Mouse (Mus musculus) MEL (cell line): ENCODE measurements around the gene Haus8. TPM values are rescaled to one million over a fixed set of nuclear protein-coding genes. Genes with fewer than 3 reads are reported as not detected.

Experiments
- DNase-seq: peaks from one replicate; pipeline ENCODE4 v3.0.0; 2011; ENCODE audit warnings: low read depth, low spot score
- H3K27ac ChIP-seq: 2 replicates; pipeline ENCODE4 v1.5.1; 2012; ENCODE audit warnings: low read depth, mild to moderate bottlenecking, control low read depth, low read length, moderate library complexity; ENCODE audit not compliant: control insufficient read depth
- H3K27me3 ChIP-seq, 2 experiments: fragments of 150-350 bp in 1 of 2; sonication (generic) in 1 of 2; 2 replicates each; pipeline ENCODE4 v1.6.1; 2012; ENCODE audit warnings: low read length in 2 of 2, mild to moderate bottlenecking in 2 of 2, improper control_type of control experiment in 1 of 2, moderate library complexity in 1 of 2; ENCODE audit not compliant: insufficient read depth in 2 of 2, control insufficient read depth in 1 of 2
- H3K36me3 ChIP-seq, 2 experiments: 2 replicates each; pipeline ENCODE4 v1.6.1; 2012 to 2014; ENCODE audit warnings: low read length in 2 of 2, improper control_type of control experiment in 1 of 2, inconsistent platforms in 1 of 2, mild to moderate bottlenecking in 1 of 2; ENCODE audit not compliant: insufficient read depth in 2 of 2, control insufficient read depth in 1 of 2
- H3K4me1 ChIP-seq, 2 experiments: fragments of 150-350 bp in 1 of 2; sonication (generic) in 1 of 2; 2 replicates each; pipeline ENCODE4 v1.6.1; 2012; ENCODE audit warnings: low read length in 2 of 2, improper control_type of control experiment in 1 of 2, mild to moderate bottlenecking in 1 of 2; ENCODE audit not compliant: insufficient read depth in 2 of 2, control insufficient read depth in 1 of 2
- H3K4me3 ChIP-seq, 2 experiments: fragments of 150-350 bp in 1 of 2; sonication (generic) in 1 of 2; 2 replicates each; pipeline ENCODE4 v1.5.1; 2012; ENCODE audit warnings: low read depth in 2 of 2, low read length in 2 of 2, mild to moderate bottlenecking in 2 of 2, moderate library complexity in 2 of 2, control low read depth in 1 of 2, improper control_type of control experiment in 1 of 2; ENCODE audit not compliant: control insufficient read depth in 1 of 2, insufficient read depth in 1 of 2
- H3K79me2 ChIP-seq: 2 replicates; pipeline ENCODE4 v1.6.1; 2012; ENCODE audit warnings: mild to moderate bottlenecking, low read length, moderate library complexity; ENCODE audit not compliant: control insufficient read depth, poor library complexity, insufficient read depth
- H3K9ac ChIP-seq: 2 replicates; pipeline ENCODE4 v1.6.1; 2012; ENCODE audit warnings: low read depth, mild to moderate bottlenecking, control low read depth, low read length, moderate library complexity; ENCODE audit not compliant: control insufficient read depth, poor library complexity, severe bottlenecking
- H3K9me3 ChIP-seq: fragments of 150-350 bp; sonication (generic); replicated peaks from 2 replicates; pipeline ENCODE4 v1.6.1; 2012; ENCODE audit warnings: mild to moderate bottlenecking, low read length, improper control_type of control experiment, moderate library complexity; ENCODE audit not compliant: insufficient read depth
- BHLHE40 ChIP-seq: IDR thresholded peaks from 2 replicates; pipeline ENCODE4 v1.6.1; 2012; ENCODE audit warnings: low read depth, mild to moderate bottlenecking, inconsistent platforms, low read length, improper control_type of control experiment, borderline replicate concordance
- CHD1 ChIP-seq: IDR thresholded peaks from 2 replicates; pipeline ENCODE4 v1.6.1; 2012; ENCODE audit warnings: low read depth, mild to moderate bottlenecking, inconsistent platforms, low read length, improper control_type of control experiment
- CTCF ChIP-seq, 3 experiments: IDR thresholded peaks in 2 of 3; conservative IDR thresholded peaks in 1 of 3; 2 replicates each; pipeline ENCODE4 v1.5.1; 2011 to 2012; ENCODE audit warnings: low read length in 3 of 3, low read depth in 2 of 3, mild to moderate bottlenecking in 2 of 3, improper control_type of control experiment in 1 of 3, inconsistent platforms in 1 of 3, mixed read lengths in 1 of 3, moderate library complexity in 1 of 3; ENCODE audit not compliant: control insufficient read depth in 1 of 3, insufficient read depth in 1 of 3, poor library complexity in 1 of 3, severe bottlenecking in 1 of 3
- ETS1 ChIP-seq: IDR thresholded peaks from 2 replicates; pipeline ENCODE4 v1.6.1; 2012; ENCODE audit warnings: low read depth, mild to moderate bottlenecking, inconsistent platforms, low read length, improper control_type of control experiment, moderate library complexity
- GABPA ChIP-seq: IDR thresholded peaks from 2 replicates; pipeline ENCODE4 v1.6.1; 2012; ENCODE audit warnings: low read depth, mild to moderate bottlenecking, inconsistent platforms, low read length, improper control_type of control experiment, moderate library complexity
- MAFK ChIP-seq: IDR thresholded peaks from 2 replicates; pipeline ENCODE4 v1.6.1; 2011; ENCODE audit warnings: low read depth, mild to moderate bottlenecking, low read length, improper control_type of control experiment, borderline replicate concordance
- MAX ChIP-seq: IDR thresholded peaks from 2 replicates; pipeline ENCODE4 v1.6.1; 2011; ENCODE audit warnings: low read length, improper control_type of control experiment
- MAZ ChIP-seq: IDR thresholded peaks from 2 replicates; pipeline ENCODE4 v1.6.1; 2012; ENCODE audit warnings: low read depth, mild to moderate bottlenecking, inconsistent platforms, low read length, improper control_type of control experiment
- MXI1 ChIP-seq: IDR thresholded peaks from 2 replicates; pipeline ENCODE4 v1.6.1; 2011; ENCODE audit warnings: mild to moderate bottlenecking, low read depth, low read length, improper control_type of control experiment
- MYB ChIP-seq: IDR thresholded peaks from 2 replicates; pipeline ENCODE4 v1.6.1; 2011; ENCODE audit warnings: mild to moderate bottlenecking, low read depth, low read length, improper control_type of control experiment
- MYC ChIP-seq: IDR thresholded peaks from 2 replicates; pipeline ENCODE4 v1.6.1; 2011; ENCODE audit warnings: low read depth, mild to moderate bottlenecking, low read length, improper control_type of control experiment, moderate library complexity
- NELFE ChIP-seq: IDR thresholded peaks from 2 replicates; pipeline ENCODE4 v1.6.1; 2011; ENCODE audit warnings: low read depth, low read length, improper control_type of control experiment
- NRF1 ChIP-seq: IDR thresholded peaks from 2 replicates; pipeline ENCODE4 v1.6.1; 2014; ENCODE audit warnings: low read depth, mild to moderate bottlenecking, inconsistent platforms, low read length, improper control_type of control experiment, moderate library complexity; ENCODE audit not compliant: poor library complexity, insufficient read depth, severe bottlenecking
- POLR2A ChIP-seq, 2 experiments: IDR thresholded peaks; 2 replicates each; pipeline ENCODE4 v1.6.1; 2011 to 2012; ENCODE audit warnings: low read length in 2 of 2, mild to moderate bottlenecking in 2 of 2, control low read depth in 1 of 2, improper control_type of control experiment in 1 of 2, low read depth in 1 of 2, moderate library complexity in 1 of 2; ENCODE audit not compliant: control insufficient read depth in 1 of 2, insufficient read depth in 1 of 2, poor library complexity in 1 of 2
- RAD21 ChIP-seq: IDR thresholded peaks from 2 replicates; pipeline ENCODE4 v1.6.1; 2011; ENCODE audit warnings: mild to moderate bottlenecking, low read depth, low read length, improper control_type of control experiment
- SMC3 ChIP-seq: IDR thresholded peaks from 2 replicates; pipeline ENCODE4 v1.6.1; 2011; ENCODE audit warnings: low read depth, low read length, improper control_type of control experiment
- TAL1 ChIP-seq: IDR thresholded peaks from 2 replicates; pipeline ENCODE4 v1.6.1; 2012; ENCODE audit warnings: mild to moderate bottlenecking, inconsistent platforms, low read length, moderate library complexity, mixed read lengths
- TBP ChIP-seq: IDR thresholded peaks from 2 replicates; pipeline ENCODE4 v1.8.0; 2011; ENCODE audit warnings: low read depth, low read length, improper control_type of control experiment
- TCF12 ChIP-seq: IDR thresholded peaks from 2 replicates; pipeline ENCODE4 v1.6.1; 2014; ENCODE audit warnings: low read depth, mild to moderate bottlenecking, inconsistent platforms, low read length, improper control_type of control experiment, moderate library complexity
- USF2 ChIP-seq, 2 experiments: IDR thresholded peaks; 2 replicates each; pipeline ENCODE4 v1.6.1; 2011 to 2012; ENCODE audit warnings: improper control_type of control experiment in 2 of 2, low read length in 2 of 2, borderline replicate concordance in 1 of 2, inconsistent platforms in 1 of 2, low read depth in 1 of 2, mild to moderate bottlenecking in 1 of 2; ENCODE audit not compliant: insufficient read depth in 1 of 2
- ZC3H11A ChIP-seq: IDR thresholded peaks from 2 replicates; pipeline ENCODE4 v1.6.1; 2012; ENCODE audit warnings: low read depth, mild to moderate bottlenecking, inconsistent platforms, low read length, improper control_type of control experiment
- ZMIZ1 ChIP-seq: IDR thresholded peaks from 2 replicates; pipeline ENCODE4 v1.6.1; 2012; ENCODE audit warnings: low read depth, mild to moderate bottlenecking, inconsistent platforms, low read length, improper control_type of control experiment, moderate library complexity
- polyA plus RNA-seq, 2 experiments: library from polyadenylated mRNA; stranded (reverse) in 1 of 2; unstranded in 1 of 2; fragments of >175 nt in 1 of 2; fragments of >200 nt in 1 of 2; gene quantifications; 2 replicates each; pipeline versions ENCODE4 v1.2.1 to v1.2.4; 2012; ENCODE audit warnings: low replicate concordance in 2 of 2, low read depth in 1 of 2; ENCODE audit not compliant: insufficient read length in 2 of 2, insufficient read depth in 1 of 2, missing spikeins in 1 of 2
- total RNA-seq: library from RNA; depleted of rRNA; stranded (reverse); fragments of 300-350 nt; gene quantifications from 2 replicates; pipeline ENCODE4 v1.2.3, GENCODE M21; 2012

The Haus8 gene
- total and polyA plus RNA-seq, 3 experiments: 60.4 to 69.2 TPM; not detected in 1

GRCm38 (mm10) chr8:71248203-71248602 is 24.5 kb downstream of the Haus8 start:
- no peak overlapping the region for H3K4me3 ChIP-seq
- H3K9me3 ChIP-seq: no peaks in the 10 kb centered on the region
- no peaks in the 10 kb centered on the region for H3K27me3 ChIP-seq
- no peak overlapping the region for H3K9ac ChIP-seq
- no peak for TF ChIP-seq POLR2A (IDR thresholded peaks at IDR 0.05; ENCODE audit: control insufficient read depth in 1 of 2, insufficient read depth in 1 of 2, low read depth in 1 of 2, low read length in 2 of 2, poor library complexity in 1 of 2)
- TF ChIP-seq RAD21: no peak
- TF ChIP-seq MXI1: no peak
- TF ChIP-seq ETS1: no peak
- TF ChIP-seq SMC3: no peak
- TF ChIP-seq MAZ: no peak
- DNase-seq: peak; percentile 1
- H3K4me1 ChIP-seq: no peaks in the 10 kb centered on the region
- H3K36me3 ChIP-seq: no peaks in the 10 kb centered on the region
- no peak overlapping the region for H3K27ac ChIP-seq
- H3K79me2 ChIP-seq: no peaks in the 10 kb centered on the region

DNA sequence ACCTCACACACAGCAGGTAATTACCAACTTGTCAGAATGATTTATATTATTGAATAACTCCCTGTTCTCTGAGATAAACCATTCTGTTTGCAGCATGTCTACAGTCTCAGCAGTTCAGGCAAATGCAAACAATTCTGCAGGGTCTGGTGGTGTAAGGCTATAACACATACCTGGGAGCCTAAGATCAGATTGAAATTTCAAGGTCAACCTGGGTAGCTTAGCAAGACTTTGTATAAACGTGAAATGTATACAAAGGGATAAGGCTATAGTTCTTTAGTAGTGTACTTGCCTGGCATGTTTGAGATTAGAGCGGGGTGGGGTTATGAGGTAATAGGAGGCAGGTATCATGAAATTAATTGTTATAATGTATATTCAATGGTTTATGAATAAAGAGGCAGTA is 30.0 kb downstream of the Haus8 start:
- Histone ChIP-seq H3K27ac (no peak overlapping the region), H3K4me1 (no peaks in the 10 kb centered on the region), H3K79me2 (no peaks in the 10 kb centered on the region), H3K36me3 (no peaks in the 10 kb centered on the region), H3K9ac (no peak overlapping the region), H3K27me3 (no peaks in the 10 kb centered on the region), H3K9me3 (no peaks in the 10 kb centered on the region), H3K4me3 (no peak overlapping the region)
- DNase-seq: no peak
- TF ChIP-seq MAFK: no peak
- no peak for TF ChIP-seq MXI1
- no peak for TF ChIP-seq ZC3H11A
- TF ChIP-seq BHLHE40: no peak
- TF ChIP-seq ZMIZ1: no peak
- TF ChIP-seq MYC: no peak
- no peak for TF ChIP-seq TCF12
- TF ChIP-seq NRF1: no peak
- no peak for TF ChIP-seq GABPA
- TF ChIP-seq TBP: no peak
- no peak for TF ChIP-seq MAX
- no peak for TF ChIP-seq ETS1
- no peak for TF ChIP-seq USF2 (IDR thresholded peaks at IDR 0.05; ENCODE audit: borderline replicate concordance in 1 of 2, insufficient read depth in 1 of 2, low read depth in 1 of 2, low read length in 2 of 2)
- TF ChIP-seq CHD1: no peak
- no peak for TF ChIP-seq TAL1
- TF ChIP-seq CTCF (IDR thresholded peaks at IDR 0.05 in 2 of 3, conservative IDR thresholded peaks at IDR 0.05 in 1 of 3; ENCODE audit: control insufficient read depth in 1 of 3, insufficient read depth in 1 of 3, low read depth in 2 of 3, low read length in 3 of 3, poor library complexity in 1 of 3, severe bottlenecking in 1 of 3): no peak
- TF ChIP-seq MAZ: no peak
- TF ChIP-seq NELFE: no peak
- no peak for TF ChIP-seq MYB
